Mouse (Mus musculus) embryonic facial prominence, embryonic 15.5 days (tissue): ENCODE measurements around the gene Hist1h3g. TPM values are rescaled to one million over a fixed set of nuclear protein-coding genes. Genes with fewer than 3 reads are reported as not detected.
A peak's percentile ranks its signal among the peaks of the same experiment; 100 is the strongest.
"Not testable (repeated sequence)": the region's sequence is repeated elsewhere in the genome, so short reads cannot be mapped to it uniquely, and the experiment has no call there.

ENCODE experiments used
- ATAC-seq: fragments of 200-750 bp; cut with Nextera tagmentation; 2 replicates; pipeline ENCODE4 v1.8.0; 2017; ENCODE audit warnings: low read depth, moderate TSS enrichment; ENCODE audit not compliant: insufficient number of reproducible peaks, low FRiP score, low TSS enrichment
- H3K27ac ChIP-seq: fragments of 300-500 bp; sonication (generic); replicated peaks from 2 replicates; pipeline ENCODE4 v1.5.1; 2015; ENCODE audit warnings: mild to moderate bottlenecking, inconsistent platforms
- H3K27me3 ChIP-seq: fragments of 300-500 bp; sonication (generic); 2 replicates; pipeline ENCODE4 v1.6.1; 2015; ENCODE audit warnings: inconsistent platforms
- H3K36me3 ChIP-seq: fragments of 300-500 bp; sonication (generic); 2 replicates; pipeline ENCODE4 v1.6.1; 2015; ENCODE audit warnings: mild to moderate bottlenecking, inconsistent platforms
- H3K4me1 ChIP-seq: fragments of 300-500 bp; sonication (generic); 2 replicates; pipeline ENCODE4 v1.6.1; 2015; ENCODE audit warnings: inconsistent platforms
- H3K4me2 ChIP-seq: fragments of 300-500 bp; sonication (generic); replicated peaks from 2 replicates; pipeline ENCODE4 v1.6.1; 2015; ENCODE audit warnings: mild to moderate bottlenecking, inconsistent platforms
- H3K4me3 ChIP-seq: fragments of 300-500 bp; sonication (generic); replicated peaks from 2 replicates; pipeline ENCODE4 v1.5.1; 2015; ENCODE audit warnings: mild to moderate bottlenecking, inconsistent platforms
- H3K9ac ChIP-seq: fragments of 300-500 bp; sonication (generic); 2 replicates; pipeline ENCODE4 v1.6.1; 2015; ENCODE audit warnings: inconsistent platforms
- H3K9me3 ChIP-seq: fragments of 300-500 bp; sonication (generic); replicated peaks from 2 replicates; pipeline ENCODE4 v1.6.1; 2016; ENCODE audit warnings: inconsistent platforms
- WGBS: fragments of 180-500 bp; shearing (Covaris S2); methylation state at CpG from one replicate; pipeline ENCODE4 v1.1.7; 2015; 5-methylcytosine and 5-hydroxymethylcytosine counted together
- polyA plus RNA-seq: library from polyadenylated mRNA; unstranded; fragments of >200 nt; fragmentation: Nextera tagmentation; extraction: Ambion mirVana; gene quantifications from 2 replicates; pipeline ENCODE4 v1.2.1, GENCODE M21; 2015

Gene Hist1h3g
- polyA plus RNA-seq, 1 experiment from 2014 or later: 5.3 TPM

DNA sequence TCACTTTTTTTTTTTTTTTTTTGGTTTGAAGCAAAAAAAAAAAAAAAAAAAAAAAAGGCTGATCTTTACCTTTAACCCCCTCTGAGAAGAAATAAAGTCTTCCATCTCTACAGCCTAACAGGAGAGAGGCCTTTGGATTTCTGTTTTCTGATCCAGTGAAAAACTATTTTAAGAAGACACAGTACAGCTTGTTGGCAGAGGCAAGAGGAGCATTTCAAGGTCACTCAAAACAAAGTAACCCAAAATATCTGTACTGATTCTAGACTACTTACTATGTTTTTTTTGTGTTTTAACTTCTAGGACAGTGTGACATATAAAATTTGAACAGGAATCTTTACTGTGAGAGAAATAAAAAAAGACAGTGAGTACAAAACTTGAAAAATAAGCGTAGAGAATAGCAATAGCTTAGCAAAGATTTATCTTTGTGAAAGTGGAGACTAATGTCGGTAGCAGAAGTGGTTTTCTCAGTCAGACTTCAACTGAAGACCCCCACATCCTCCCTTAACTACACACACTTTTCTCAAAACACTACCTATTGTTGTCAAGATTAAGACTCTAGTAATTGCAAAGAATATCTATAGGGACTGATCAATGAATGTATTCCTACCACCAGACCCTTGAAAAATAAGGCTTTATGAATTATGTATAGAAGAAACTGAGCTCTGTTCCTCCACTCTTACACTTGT is 5.6 kb upstream of the Hist1h3g start:
- H3K4me2 ChIP-seq: peak overlapping the region; percentile 72
- peak overlapping the region; percentile 61 for H3K4me3 ChIP-seq
- 27% methylated on average over 2 of the region's 2 CpGs for WGBS
- no peak for ATAC-seq
- peaks cover 30% of the 10 kb centered on the region for H3K4me1 ChIP-seq
- H3K9ac ChIP-seq: peak overlapping the region; percentile 71; the same call in 1 of the 2 replicates
- H3K9me3 ChIP-seq: no peaks in the 10 kb centered on the region
- H3K27me3 ChIP-seq: no peaks in the 10 kb centered on the region
- H3K27ac ChIP-seq: peak overlapping the region; percentile 99
- no peaks in the 10 kb centered on the region for H3K36me3 ChIP-seq

DNA sequence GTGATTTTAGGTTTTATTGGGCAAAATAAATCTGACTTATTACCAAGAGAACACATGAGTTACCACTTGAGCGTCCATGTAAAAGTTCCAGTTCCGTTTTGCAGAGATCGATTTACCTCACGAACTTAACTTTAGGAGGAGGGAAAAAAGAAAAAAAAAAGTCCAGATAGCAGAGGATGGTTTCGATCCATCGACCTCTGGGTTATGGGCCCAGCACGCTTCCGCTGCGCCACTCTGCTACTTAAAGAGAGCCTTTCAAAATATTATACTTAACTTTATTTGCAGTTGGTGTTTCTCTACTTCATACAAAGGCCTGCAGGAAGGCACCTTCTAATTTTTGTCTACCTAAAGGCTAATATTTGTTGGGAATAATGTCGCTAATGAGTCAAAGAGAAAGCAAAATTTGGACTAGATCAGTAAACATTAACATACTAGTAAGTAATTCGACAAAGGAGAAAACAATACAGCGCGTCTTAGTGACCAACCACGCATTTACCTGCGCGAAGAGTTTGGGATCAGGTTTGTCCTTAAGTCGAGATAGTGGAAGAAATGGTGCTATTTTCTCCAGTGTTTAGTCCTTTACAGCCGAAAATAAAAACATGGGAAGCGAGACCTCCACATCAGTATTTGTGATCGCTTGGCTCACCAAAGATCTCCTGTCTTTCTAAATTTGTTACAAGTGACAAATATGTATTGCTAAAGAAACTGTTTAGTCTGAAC is 4.9 kb upstream of the Hist1h3g start:
- H3K4me2 ChIP-seq: peak overlapping the region; percentile 72
- peak overlapping the region; percentile 99 for H3K27ac ChIP-seq
- H3K4me3 ChIP-seq: peak overlapping the region; percentile 61
- H3K36me3 ChIP-seq: no peaks in the 10 kb centered on the region
- ATAC-seq: no peak
- peak overlapping the region; percentile 71 for H3K9ac ChIP-seq
- H3K4me1 ChIP-seq: peaks cover 34% of the 10 kb centered on the region
- no peaks in the 10 kb centered on the region for H3K27me3 ChIP-seq
- WGBS: under 1% methylated on average over 20 of the region's 20 CpGs
- H3K9me3 ChIP-seq: no peaks in the 10 kb centered on the region

DNA sequence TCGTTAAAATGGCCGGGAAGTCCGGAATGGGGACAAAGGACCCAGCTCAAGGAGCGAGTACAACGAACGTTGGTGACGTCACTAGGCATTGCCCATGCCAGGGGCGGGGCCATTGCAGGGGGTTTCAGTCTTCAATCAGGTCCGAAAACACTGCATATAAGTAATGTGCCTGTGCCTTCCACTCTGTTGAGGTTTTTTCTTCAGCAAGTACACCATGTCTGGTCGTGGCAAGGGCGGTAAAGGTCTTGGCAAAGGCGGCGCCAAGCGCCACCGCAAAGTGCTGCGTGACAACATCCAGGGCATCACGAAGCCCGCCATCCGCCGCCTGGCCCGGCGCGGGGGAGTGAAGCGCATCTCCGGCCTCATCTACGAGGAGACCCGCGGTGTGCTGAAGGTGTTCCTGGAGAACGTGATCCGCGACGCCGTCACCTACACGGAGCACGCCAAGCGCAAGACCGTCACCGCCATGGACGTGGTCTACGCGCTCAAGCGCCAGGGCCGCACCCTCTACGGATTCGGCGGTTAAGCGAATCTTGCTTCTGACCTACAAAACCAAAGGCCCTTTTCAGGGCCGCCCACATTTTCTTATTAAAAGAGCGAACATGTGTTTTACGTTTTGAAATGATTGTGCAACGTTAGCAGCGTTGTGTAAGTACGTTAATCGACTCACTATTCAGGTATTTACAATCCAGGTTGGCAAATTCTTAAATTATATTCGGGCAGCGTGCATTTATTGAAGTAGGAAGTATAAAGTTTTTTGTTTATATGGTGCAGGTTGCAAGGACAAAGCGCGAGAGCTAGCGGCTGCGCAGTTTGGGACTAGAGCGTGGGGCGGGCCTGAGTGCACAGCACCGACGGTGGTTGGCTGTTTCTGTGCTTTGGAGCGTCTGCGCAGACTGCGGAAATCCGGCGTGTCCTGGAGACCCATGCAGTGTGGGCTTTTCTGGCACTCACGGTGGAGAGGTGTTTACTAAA is 4.0 kb upstream of the Hist1h3g start, which contains the start of gene Hist1h4h:
Gene Hist1h4h, plus strand, starts transcription at position 150 of the 975 bp plus-strand sequence.
- no peaks in the 10 kb centered on the region for H3K36me3 ChIP-seq
- peaks cover 30% of the 10 kb centered on the region for H3K4me1 ChIP-seq
- peak; percentile 87 for ATAC-seq
- H3K4me3 ChIP-seq: peak within 1 kb of the TSS; percentile 61
- no peaks in the 10 kb centered on the region for H3K9me3 ChIP-seq
- peak within 1 kb of the TSS; percentile 99 for H3K27ac ChIP-seq
- under 1% methylated on average over 58 of the region's 70 CpGs for WGBS
- H3K27me3 ChIP-seq: no peaks in the 10 kb centered on the region
- peak within 1 kb of the TSS; percentile 71 for H3K9ac ChIP-seq
- H3K4me2 ChIP-seq: peak within 1 kb of the TSS; percentile 72

DNA sequence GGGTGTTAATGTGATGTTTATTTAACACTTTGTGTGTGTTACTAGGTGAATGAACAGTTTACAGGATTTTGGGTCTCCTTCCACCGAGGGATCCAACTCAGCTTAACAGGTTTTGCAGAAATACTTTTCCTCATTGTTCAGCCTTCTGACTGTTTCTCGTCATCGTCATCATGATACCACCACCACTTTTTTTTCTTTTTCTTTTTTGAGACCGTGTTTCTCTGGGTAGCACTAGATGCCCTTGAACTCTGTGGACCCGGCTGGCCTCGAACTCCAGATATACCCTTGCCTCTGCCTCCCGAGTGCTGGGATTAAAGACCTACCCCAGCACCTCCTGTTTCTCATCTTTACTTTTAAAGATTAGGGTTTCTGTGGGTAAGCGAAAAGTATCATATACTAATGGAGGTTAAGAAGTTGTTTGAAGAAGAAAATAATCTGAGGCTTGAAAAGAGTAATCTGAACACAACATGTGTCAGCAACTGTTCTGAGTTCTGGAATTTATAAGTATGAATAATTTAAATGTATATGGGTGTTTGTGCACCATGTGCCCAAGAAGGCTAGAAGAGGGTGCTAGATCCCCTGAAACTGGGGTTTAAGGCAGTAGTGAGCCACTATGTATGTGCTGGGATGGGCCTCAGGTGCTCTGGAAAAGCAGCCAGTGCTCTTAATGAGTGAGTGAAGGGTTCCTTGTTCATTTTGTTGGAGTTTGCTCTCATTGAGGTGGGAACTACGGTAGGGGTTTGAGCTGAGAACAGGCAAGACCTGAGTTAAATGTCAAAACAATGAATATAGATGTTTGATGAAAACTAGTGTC is 2.8 kb upstream of the Hist1h3g start:
- no peak for ATAC-seq
- H3K27me3 ChIP-seq: no peaks in the 10 kb centered on the region
- 16% methylated on average over 9 of the region's 9 CpGs for WGBS

DNA sequence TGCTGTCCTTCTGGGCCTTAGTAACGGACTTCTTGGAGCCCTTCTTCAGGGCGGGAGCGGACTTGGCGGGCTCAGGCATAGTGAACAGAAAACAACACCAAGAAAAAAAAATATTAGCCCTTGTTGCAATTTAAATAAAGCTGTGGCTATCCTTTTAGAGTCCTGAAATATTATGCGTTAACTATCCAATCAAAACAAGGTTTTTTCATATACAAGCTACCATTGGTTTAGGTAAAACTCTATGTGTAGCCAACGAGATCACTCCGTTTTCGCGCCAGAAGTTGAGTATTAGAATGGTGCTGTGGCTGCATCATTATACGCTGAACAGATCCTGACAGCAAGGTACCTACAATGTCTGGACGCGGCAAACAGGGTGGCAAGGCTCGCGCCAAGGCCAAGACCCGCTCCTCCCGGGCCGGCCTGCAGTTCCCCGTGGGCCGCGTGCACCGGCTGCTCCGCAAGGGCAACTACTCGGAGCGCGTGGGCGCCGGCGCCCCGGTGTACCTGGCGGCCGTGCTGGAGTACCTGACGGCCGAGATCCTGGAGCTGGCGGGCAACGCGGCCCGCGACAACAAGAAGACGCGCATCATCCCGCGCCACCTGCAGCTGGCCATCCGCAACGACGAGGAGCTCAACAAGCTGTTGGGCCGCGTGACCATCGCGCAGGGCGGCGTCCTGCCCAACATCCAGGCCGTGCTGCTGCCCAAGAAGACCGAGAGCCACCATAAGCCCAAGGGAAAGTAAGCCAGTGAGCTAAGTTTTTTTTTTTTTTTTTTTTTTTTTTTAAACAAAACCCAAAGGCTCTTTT is 1.5 kb upstream of the Hist1h3g start, which contains the start of gene Hist1h2af:
Gene Hist1h2af, plus strand, starts transcription at position 347 of the 808 bp plus-strand sequence.
- Histone ChIP-seq H3K9ac (peak within 1 kb of the TSS; percentile 26; the same call in 1 of the 2 replicates), H3K4me2 (peak within 1 kb of the TSS; percentile 72), H3K4me3 (peak within 1 kb of the TSS; percentile 61), H3K4me1 (peaks cover 34% of the 10 kb centered on the region), H3K27ac (peak within 1 kb of the TSS; percentile 99)
- WGBS: under 1% methylated on average over 28 of the region's 53 CpGs
- H3K36me3 ChIP-seq, H3K27me3 ChIP-seq, H3K9me3 ChIP-seq: not testable (repeated sequence)
- peak; percentile 52 for ATAC-seq

More for the DNA sequence above, 2.8 kb upstream of the Hist1h3g start:
- Histone ChIP-seq H3K4me2 (peak overlapping the region; percentile 72), H3K4me3 (peak overlapping the region; percentile 61), H3K9ac (0 out of 2 replicates have a peak overlapping the region, but pooled peaks have one; percentile 18), H3K36me3 (no peaks in the 10 kb centered on the region), H3K9me3 (no peaks in the 10 kb centered on the region), H3K4me1 (peaks cover 35% of the 10 kb centered on the region), H3K27ac (peak overlapping the region; percentile 99)

DNA sequence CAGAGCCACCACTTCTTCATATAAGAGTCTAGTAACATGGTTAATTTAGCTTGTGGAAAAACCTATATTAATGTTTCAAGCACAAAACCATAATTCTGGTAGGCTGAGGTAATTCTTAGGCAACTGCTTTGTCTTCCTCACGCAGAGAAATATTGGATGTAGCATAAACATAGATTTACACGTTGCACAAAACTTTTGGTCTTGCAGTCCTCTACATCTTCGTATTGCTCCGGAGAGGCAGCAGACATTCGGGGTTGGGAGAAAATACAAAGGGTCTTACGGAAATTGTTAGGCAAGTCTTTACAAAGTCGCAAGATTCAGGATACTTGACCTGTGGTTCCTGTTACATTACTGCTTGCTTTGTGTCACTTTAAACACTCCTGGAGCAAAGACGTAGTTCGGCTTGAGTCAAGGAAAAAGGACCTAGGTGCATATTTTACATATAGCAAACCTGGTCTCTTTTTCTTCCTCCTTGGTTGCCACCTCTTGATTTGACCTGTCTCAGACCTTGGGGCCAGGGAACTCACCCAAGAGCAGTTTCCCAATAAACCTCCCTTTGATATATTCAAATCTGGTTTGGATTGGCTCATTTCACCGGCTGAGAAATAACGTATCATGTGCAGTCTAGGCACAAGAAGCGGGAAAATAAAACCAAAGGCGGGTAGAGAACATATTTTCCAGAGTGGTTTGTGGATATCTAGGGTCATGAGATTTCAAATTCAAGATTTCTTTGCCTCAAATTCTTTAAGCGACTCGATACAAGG is 672 bp upstream of the Hist1h3g start:
- Histone ChIP-seq H3K4me1 (peaks cover 29% of the 10 kb centered on the region), H3K27ac (peak overlapping the region; percentile 92), H3K4me2 (peak overlapping the region; percentile 72)

DNA sequence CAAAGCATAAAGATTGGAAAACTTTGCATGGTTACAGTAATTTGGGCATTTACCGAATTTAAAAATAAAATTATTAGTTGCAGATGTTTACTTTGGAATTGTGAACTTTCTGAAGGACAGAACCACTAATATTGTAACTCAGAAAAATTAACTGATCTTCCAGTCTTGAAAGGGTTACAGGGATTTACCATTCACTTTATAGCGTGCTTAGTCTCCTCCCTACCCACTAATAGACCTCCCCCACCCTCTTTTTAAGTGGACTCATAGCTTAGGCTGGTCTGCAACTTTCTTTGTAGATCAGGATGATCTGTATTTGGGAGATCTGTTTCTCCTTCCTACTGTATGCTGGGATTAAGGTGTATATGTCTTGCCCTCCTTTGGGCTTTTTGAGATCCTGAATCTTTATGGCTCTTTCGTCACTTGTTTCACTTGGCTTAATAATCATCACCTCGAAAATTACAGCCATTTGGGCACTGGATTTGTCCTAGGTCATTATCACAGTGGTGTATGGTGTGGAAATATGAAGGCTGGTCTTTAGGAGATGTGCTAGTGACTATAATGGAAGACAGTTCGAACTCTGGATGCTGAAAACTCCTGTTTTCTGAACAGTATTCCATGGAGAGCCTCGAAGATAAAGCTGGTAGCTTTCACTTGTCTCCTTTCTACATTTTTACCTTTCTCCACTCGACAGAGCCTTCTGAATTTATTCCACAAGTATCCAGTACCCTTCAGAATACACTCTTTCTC is 1.0 kb downstream of the Hist1h3g start:
- Histone ChIP-seq H3K27ac (peak overlapping the region; percentile 63), H3K36me3 (no peaks in the 10 kb centered on the region), H3K9ac (peak overlapping the region; percentile 12; the same call in 1 of the 2 replicates), H3K27me3 (no peaks in the 10 kb centered on the region), H3K4me3 (peak overlapping the region; percentile 61), H3K9me3 (no peaks in the 10 kb centered on the region), H3K4me1 (peaks cover 29% of the 10 kb centered on the region), H3K4me2 (peak overlapping the region; percentile 72)
- no peak for ATAC-seq
- 19% methylated on average over 7 of the region's 7 CpGs for WGBS

More for the DNA sequence above, 672 bp upstream of the Hist1h3g start:
- WGBS: under 1% methylated on average over 15 of the region's 15 CpGs
- no peak for ATAC-seq
- peak overlapping the region; percentile 61 for H3K4me3 ChIP-seq
- H3K9ac ChIP-seq: peak overlapping the region; percentile 26; the same call in 1 of the 2 replicates
- H3K27me3 ChIP-seq: no peaks in the 10 kb centered on the region
- H3K36me3 ChIP-seq: no peaks in the 10 kb centered on the region
- H3K9me3 ChIP-seq: no peaks in the 10 kb centered on the region

DNA sequence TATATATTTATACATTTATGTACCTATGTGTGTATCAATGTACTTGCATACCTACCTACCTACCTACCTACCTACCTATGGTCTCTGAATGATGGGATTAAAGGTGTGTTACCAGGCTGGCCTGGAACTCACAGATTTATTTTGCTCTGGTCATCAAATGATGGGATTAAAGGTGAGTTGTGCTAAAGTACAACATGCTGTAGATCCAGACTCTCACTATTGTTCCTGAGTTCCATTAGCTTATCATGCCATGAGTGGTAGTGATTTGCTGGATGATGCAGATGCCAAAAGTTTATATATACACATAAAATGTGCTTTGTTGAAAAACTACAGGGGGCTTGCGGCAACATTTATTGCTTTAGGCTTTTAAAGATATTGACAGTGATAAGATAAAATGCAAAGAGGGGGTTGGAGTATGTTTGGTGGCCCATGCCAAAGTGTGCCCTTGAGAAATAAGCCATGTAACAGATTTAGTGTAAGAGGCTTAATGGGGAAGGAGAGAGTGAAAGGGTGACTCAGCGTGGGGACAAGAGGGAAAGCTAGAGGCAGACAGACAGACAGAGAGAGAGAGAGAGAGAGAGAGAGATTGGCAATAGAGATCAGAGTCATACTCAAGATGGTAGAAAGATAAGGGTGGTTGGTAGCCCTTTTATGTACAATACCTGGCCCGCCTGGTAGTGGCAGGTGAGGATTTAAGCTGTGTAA is 1.9 kb downstream of the Hist1h3g start:
- no peaks in the 10 kb centered on the region for H3K9me3 ChIP-seq
- ATAC-seq: no peak
- no peaks in the 10 kb centered on the region for H3K36me3 ChIP-seq
- peak overlapping the region; percentile 61; the same call in 1 of the 2 replicates for H3K4me3 ChIP-seq
- 75% methylated on average over 3 of the region's 3 CpGs for WGBS
- no peak overlapping the region for H3K27ac ChIP-seq
- H3K4me1 ChIP-seq: peaks cover 27% of the 10 kb centered on the region
- H3K9ac ChIP-seq: no peak overlapping the region
- no peaks in the 10 kb centered on the region for H3K27me3 ChIP-seq
- peak overlapping the region; percentile 72; the same call in 1 of the 2 replicates for H3K4me2 ChIP-seq
